Mouse (Mus musculus) cerebellum, postnatal 4 days (tissue): Measurements from ENCODE around the gene Stxbp6.

Source experiments
- DNase-seq, 2 experiments: peaks; one replicate each; pipeline ENCODE4 v3.0.0; 2022; ENCODE audit warnings: low spot score in 2 of 2, mixed read lengths in 1 of 2

The Stxbp6 gene

DNA sequence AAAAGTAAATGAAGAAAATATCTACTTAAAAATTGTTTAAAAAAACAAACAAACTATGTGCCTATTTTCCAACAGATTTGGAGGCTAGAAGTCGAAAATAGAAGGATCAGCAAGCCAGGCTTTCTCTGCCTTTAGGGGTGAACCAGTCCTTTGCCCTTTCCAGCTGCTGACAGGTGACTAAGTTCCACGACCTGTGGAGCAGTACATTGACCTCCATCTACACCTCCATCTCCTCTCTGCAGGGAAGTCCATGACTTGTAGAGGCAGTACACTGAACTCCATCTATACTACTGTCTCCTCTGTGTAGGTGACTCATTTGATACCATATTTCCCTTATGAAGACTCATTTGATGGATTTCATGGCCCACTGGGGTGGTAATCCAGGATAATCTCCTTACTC is 78.2 kb downstream of the Stxbp6 start:
- no peak for DNase-seq

DNA sequence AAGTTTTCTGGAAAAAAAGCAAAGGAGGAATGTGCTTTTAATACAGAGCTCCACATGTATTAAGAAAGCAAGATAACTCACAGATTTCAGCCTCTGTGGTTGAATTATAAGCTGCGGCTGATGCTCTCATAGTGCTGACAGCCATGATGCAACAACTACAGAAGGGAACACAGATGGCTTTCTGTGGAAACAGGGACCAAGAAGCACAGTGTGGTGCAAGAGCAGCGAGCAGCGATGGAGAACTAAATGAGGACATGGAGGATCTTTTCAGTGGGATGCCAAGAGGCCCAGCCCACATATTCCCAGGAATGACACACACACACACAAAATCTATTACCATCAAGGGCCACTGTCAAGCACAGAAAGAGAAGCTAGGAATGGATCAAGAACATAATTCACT is 81.1 kb downstream of the Stxbp6 start:
- DNase-seq, result no peak

DNA sequence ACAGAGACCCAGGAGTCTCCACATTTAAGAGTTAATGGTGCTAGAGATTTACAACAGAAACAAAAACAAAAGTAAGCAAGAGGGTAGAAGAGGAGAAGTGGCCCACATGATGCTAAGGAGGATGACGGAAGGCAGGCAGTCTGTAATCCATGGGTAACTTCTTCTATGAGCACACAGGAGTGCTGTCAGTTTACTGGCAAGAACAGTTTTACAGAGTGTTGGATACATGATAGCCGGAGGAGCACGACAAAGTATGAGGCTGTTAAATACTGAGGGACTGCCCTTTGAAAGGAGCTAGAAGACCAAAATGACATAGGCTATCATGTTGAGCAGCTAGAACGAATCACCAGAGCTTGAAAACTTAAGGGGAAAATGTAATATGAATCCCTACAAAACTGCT is 81.7 kb downstream of the Stxbp6 start:
- no peak for DNase-seq

- DNase-seq, result no peak
Measured at GRCm38 (mm10) chr12:44990379-44990778, 84.1 kb downstream of the Stxbp6 start.

- DNase-seq, result no peak
Measured at GRCm38 (mm10) chr12:44989011-44989410, 85.5 kb downstream of the Stxbp6 start.

DNA sequence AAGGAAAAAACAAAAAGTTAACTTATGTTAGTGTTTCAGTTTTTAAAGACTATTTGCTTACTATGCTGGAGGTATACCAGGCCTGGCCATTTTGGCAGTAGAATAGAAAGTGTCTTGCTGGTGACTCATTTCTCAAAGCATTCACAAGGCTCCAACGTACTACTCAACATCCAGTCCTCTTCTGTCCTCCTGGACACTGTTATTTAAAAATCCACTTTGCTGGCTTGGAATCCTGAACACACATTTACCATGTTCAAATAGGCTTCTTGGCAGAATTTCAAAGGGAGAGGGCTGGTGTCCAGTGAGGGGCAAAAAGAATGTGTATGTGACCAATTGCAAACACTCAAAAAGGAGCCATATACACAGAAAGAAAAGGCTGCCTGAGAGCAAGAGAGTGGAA is 86.7 kb downstream of the Stxbp6 start:
- DNase-seq, result no peak

DNA sequence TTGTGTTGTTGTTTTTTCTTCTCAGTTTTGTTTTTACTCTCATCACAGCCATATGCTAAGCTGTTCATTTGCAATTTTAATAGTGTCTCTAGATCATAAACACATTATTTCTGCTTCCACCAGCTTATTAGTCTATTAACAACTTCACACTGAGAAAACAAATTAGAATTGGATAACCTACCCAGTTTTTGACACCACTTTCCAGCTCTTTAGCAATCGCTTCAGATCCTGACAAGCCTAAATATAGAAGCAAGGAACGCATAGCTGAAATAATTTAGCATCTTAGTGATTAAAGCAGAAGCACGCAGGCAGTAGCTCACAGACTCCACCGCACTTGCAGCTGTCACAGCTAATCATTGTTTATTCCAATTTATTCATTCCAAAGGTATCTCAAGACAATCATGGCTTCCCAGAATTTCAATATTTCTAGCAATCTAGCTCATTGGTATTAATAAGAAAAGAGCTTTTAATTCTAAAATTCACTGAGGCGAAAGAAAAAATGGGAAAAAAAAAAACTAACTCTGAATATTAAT is 95.1 kb downstream of the Stxbp6 start:
- DNase-seq, result no peak

GRCm38 (mm10) chr12:44975266-44975665 is 99.2 kb downstream of the Stxbp6 start:
- DNase-seq, result no peak

- DNase-seq, result no peak
Measured at GRCm38 (mm10) chr12:44971477-44971876, 103.0 kb downstream of the Stxbp6 start.

DNA sequence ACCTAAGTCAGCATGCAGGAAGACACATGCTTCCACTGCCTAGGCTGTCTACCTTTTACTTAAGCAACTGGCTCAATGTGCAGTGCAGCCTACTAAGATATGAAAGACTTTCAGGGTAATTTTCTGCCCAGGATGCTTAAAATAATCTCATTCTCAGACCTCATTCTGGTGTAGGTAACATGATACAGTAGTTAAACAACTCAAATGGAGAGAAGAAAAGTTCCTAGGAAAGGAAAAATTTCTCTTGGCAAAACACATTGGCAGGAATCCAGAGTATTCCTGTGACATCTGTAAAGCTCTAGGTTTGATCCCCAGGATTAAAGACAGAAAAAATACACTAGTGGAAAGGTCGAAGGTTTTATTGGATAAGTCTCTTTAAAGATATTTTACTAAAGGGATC is 107.1 kb downstream of the Stxbp6 start:
- no peak for DNase-seq

DNA sequence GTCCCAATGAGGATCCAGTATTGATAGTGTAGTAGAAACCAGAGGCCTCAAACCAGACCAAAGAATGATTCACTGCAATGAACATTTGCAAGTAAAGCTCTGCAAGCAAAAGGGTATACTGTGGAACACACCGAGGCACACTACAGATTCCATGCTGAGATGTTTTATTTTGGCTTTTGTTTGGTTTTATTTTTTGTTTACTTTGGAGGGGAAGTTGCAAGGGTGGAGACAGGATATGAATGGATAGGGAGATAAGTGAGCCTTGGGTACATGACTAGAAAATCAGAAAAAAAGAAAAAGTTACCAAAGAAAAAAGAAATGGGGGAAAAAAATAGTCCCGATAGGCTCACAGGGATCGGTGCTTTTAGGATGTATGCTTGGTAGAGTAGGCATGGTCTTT is 117.0 kb downstream of the Stxbp6 start:
- DNase-seq, result no peak

DNA sequence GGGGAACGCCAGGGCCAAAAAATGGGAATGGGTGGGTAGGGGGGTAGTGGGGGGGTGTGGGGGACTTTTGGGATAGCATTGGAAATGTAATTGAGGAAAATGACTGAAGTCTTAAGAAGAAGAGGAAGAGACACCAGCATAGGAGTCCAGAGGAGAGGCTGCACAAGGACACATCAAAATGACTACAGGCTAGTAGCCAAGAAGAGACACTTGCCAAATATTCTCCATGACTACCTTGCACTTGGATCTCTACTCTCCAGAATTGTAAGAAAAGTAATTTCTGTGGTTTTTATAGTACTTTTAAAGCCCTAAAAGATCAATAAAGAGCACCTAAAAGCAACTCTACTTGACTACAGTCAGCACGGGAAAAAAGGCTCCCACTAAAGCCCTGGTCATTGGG is 121.4 kb downstream of the Stxbp6 start:
- DNase-seq, result no peak

GRCm38 (mm10) chr12:44952072-44952471 is 122.4 kb downstream of the Stxbp6 start:
- no peak for DNase-seq

DNA sequence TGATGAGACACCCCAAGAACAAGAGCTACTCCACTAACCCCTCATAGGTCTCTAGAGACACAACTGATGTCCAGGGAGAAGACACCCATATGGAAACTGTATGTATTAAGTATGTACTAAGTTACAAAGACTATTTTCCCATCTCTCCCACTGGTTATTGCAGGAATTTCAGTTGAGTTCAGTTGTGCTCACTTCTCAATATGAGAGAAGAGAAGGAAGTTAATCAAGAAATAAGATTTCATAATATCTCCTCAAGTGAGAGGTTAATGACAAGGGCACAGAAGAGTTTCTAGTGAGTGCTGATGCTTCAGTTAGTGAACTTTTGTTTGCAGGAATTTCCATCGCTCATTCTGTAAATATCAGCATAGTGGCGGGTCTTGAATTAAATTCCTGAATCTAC is 124.0 kb downstream of the Stxbp6 start:
- DNase-seq, result no peak

DNA sequence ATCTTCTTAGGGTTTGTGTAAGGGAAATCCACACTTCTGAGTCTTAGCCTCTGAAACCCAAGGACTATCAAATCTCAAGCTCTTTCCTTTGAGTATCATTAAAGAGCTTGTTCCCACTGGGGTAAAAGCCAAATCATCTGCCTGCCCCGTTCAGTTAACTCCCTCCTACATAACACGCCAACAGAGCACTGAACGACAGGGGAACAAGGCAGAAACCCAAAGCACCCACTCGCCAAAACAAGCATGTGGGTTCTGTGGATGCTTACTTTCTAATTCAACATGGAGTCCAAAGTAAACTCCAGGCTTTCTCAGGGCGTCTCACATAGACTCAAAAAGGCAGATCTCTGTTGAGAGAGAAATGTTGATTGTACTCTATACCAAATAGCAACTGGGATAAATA is 126.7 kb downstream of the Stxbp6 start:
- DNase-seq, result no peak

DNA sequence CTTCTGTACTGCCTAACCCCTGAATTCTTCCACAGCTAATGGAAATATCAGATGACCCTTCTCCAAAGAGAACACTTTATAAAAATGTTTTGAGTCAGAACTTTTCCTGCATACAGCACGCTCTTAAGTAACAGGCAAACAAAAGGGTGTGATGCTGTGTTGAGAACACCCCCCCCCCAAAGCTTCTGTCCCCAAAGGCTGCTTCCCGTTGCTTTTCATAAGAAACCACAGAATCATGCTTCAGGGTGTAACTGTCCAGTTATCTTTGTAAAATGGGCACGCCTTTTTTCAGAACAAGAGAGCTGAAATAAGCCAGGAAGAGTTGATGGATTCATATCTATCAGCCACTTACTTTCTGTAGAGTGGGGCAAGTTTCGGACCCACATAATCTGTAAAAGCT is 134.2 kb downstream of the Stxbp6 start:
- DNase-seq, result no peak

- no peak for DNase-seq
Measured at GRCm38 (mm10) chr12:44939106-44939505, 135.4 kb downstream of the Stxbp6 start.

DNA sequence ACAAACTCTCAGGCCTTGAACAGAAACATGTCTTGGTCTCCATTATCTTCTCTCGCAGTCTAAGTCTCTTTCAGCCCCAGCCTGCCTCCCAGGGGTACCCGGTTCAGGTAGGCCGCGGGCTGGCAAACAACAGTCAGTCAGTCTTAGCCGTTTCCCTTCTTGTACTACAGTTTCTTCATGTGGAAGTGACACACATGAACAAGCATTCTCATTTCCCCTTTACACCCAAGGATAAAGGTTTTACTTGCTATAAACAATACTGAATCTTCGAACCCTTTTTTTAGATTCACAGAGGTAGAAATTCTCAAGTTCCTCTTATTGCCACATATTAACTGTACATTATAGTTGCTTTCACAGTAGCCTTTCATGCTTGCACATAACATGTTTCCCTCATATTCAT is 141.6 kb downstream of the Stxbp6 start:
- no peak for DNase-seq

- no peak for DNase-seq
Measured at GRCm38 (mm10) chr12:44931716-44932115, 142.8 kb downstream of the Stxbp6 start.

DNA sequence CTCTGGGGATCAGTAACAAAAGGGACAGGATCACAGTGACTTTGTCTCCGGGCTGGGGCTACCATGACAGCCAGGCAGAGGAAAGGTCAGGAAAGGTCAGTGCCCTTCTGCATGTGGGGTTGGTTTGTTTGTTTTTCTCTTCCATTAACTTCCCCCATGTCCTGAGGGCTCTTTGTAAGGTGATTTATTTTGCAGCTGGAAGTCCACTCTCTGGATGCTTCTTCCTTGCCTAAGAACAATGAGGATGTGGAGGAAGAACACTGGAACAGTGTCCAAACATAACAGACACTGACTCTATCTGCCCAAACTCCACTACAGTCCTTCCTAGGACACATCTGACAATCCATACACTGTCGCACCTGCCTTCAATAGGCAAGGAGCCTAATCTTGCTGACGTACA is 146.1 kb downstream of the Stxbp6 start:
- DNase-seq, result no peak

- no peak for DNase-seq
Measured at GRCm38 (mm10) chr12:44925901-44926300, 148.6 kb downstream of the Stxbp6 start.

GRCm38 (mm10) chr12:44923273-44923672 is 151.2 kb downstream of the Stxbp6 start:
- DNase-seq, result no peak

DNA sequence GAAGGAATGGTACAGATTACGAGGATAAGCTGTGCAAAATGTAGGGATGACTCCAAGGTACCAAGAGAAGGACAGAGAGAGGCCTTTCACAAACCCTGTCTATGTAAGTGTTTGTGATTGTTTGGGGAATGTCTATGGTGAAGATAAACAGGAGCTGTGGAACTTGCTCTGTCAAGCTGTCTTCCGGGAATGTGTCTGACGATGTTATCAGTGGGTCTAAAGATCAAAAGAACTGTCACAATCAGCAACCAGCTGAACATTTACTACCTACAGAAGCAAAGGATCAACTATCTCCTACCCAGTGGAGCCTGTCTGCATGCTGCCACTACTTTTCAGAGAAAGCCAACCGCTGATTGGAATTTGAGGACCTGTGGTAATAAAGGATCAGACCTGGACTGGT is 152.3 kb downstream of the Stxbp6 start:
- DNase-seq, result no peak

DNA sequence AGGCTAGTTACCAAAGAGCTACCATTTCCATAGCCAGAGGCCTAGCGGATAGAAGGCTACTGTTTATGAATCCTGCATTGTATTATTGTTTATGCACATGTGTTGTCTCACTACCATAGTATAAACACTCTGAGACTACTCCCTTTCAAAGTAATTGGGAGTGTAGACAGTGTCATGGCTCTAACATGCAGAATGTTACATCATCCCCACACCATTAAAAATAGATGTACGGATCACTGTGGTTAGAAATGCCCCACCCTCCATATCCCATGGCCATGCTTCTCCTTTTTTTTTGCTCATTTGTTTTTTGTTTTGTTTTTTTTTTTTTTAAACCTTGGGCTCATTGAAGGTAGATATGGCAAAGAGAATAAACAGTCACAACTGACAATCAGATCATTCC is 154.9 kb downstream of the Stxbp6 start:
- no peak for DNase-seq

DNA sequence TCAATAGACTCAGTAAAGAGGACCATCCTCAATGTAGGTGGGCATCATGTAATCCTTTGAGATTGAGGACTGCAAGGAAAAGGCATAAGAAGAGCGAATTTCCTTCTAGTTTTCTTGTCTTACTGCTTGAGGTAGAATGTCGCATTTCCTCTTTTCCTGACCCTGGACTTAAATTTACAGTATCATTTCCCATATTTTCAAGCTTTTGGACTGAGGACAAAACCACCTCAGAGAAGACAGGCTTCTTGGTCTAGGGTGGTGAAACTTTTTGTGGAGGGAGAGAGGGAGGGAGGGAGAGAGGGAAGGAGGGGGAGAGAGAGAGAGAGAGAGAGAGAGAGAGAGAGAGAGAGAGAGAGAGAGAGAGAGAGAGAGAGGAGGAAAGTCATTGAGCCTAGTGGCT is 155.6 kb downstream of the Stxbp6 start:
- no peak for DNase-seq
